ENCODE assay signal across 25 mouse cellular contexts in the genomic region with DNA sequence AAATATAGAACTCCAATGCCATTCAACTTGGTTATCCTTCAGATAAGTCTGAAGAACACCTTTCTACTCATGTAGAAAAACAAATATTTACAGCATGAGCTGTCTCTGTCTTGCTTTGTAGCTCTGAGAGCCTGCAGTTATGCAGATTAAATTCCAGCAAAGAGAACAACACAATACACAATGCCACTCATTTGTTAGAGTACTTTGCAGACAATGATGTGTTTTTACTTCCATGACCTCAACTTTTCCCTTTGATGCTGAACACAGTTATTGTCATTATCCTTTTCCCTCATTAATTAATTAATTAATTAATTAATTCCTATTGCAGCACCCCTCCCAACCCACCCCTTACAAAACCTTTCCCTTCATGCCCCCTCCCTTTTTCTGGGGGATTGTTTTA.
DNase-seq lines count a peak whose midpoint lies in the region; ATAC-seq lines count a peak whose summit lies in the region.
"Had no signal": no experiment of that assay in that cellular context is flagged by ENCODE, and none has a peak within 500 bp of the region (broad histone marks: within the 10 kb centered on the region; RNA-seq: fewer than 3 reads in every experiment).

No protein-coding gene starts in this region.

- peak; percentile 17 for DNase-seq in layer of hippocampus, adult 9-11 months
- no peak for DNase-seq in layer of hippocampus, postnatal 14 days (ENCODE audit: low spot score in 2 of 2)
- peak; percentile 75 for DNase-seq in Muller cell, postnatal 12 days (ENCODE audit: inconsistent ontology term)
- DNase-seq in R1 (ENCODE audit: low read depth, low spot score) = peak; percentile 18
- peak; percentile 66 for DNase-seq in telencephalon, adult 2 months (ENCODE audit: low read depth, low spot score)
- DNase-seq: adrenal gland, adult 2 months; adrenal gland, postnatal 14 days; cerebellum, adult 11-12 months; cerebellum, adult 8-10 months; cerebellum, postnatal 10 days; cerebellum, postnatal 36 days; embryo, embryonic 11 days; gastrocnemius, adult 2 months; gastrocnemius, postnatal 14 days; heart, adult 11 months had no signal

- H3K4me3 ChIP-seq in midbrain, embryonic 16.5 days (ENCODE audit: low read depth, low read length) = no peak overlapping the region
- H3K4me3 ChIP-seq: embryonic facial prominence, embryonic 10.5 days; embryonic facial prominence, embryonic 13.5 days; erythroblast, embryonic 14.5 days; forebrain, embryonic 12.5 days; forebrain, embryonic 15.5 days; gastrocnemius, adult 2 months; hindbrain, embryonic 12.5 days; hindbrain, embryonic 15.5 days had no signal

- no peaks in the 10 kb centered on the region for H3K9me3 ChIP-seq in midbrain, embryonic 16.5 days (replicated peaks; ENCODE audit: control insufficient read depth, low read length, poor library complexity, severe bottlenecking)
- H3K9me3 ChIP-seq: embryonic facial prominence, embryonic 10.5 days; embryonic facial prominence, embryonic 13.5 days; forebrain, embryonic 12.5 days; forebrain, embryonic 15.5 days; hindbrain, embryonic 12.5 days; hindbrain, embryonic 15.5 days had no signal

- H3K36me3 ChIP-seq in midbrain, embryonic 16.5 days (ENCODE audit: control insufficient read depth, insufficient read depth, low read length) = no peaks in the 10 kb centered on the region
- H3K36me3 ChIP-seq: embryonic facial prominence, embryonic 10.5 days; embryonic facial prominence, embryonic 13.5 days; forebrain, embryonic 12.5 days; forebrain, embryonic 15.5 days; hindbrain, embryonic 12.5 days; hindbrain, embryonic 15.5 days had no signal

- no peaks in the 10 kb centered on the region for H3K4me1 ChIP-seq in midbrain, embryonic 16.5 days (ENCODE audit: control insufficient read depth, insufficient read depth, low read length)
- H3K4me1 ChIP-seq: embryonic facial prominence, embryonic 10.5 days; embryonic facial prominence, embryonic 13.5 days; forebrain, embryonic 12.5 days; forebrain, embryonic 15.5 days; hindbrain, embryonic 12.5 days; hindbrain, embryonic 15.5 days had no signal

- H3K4me2 ChIP-seq in midbrain, embryonic 16.5 days (ENCODE audit: low read length) = no peak overlapping the region
- H3K4me2 ChIP-seq: embryonic facial prominence, embryonic 13.5 days; forebrain, embryonic 12.5 days; forebrain, embryonic 15.5 days; heart, embryonic 11.5 days; hindbrain, embryonic 12.5 days; hindbrain, embryonic 15.5 days had no signal

- H3K27ac ChIP-seq in midbrain, embryonic 16.5 days (ENCODE audit: low read length) = no peak overlapping the region
- H3K27ac ChIP-seq: embryonic facial prominence, embryonic 10.5 days; embryonic facial prominence, embryonic 13.5 days; forebrain, embryonic 12.5 days; forebrain, embryonic 15.5 days; gastrocnemius, adult 2 months; hindbrain, embryonic 12.5 days; hindbrain, embryonic 15.5 days had no signal

- no peak overlapping the region for H3K9ac ChIP-seq in midbrain, embryonic 16.5 days (ENCODE audit: low read depth, low read length)
- H3K9ac ChIP-seq: embryonic facial prominence, embryonic 13.5 days; forebrain, embryonic 12.5 days; forebrain, embryonic 15.5 days; hindbrain, embryonic 12.5 days; hindbrain, embryonic 15.5 days had no signal

- no peaks in the 10 kb centered on the region for H3K27me3 ChIP-seq in midbrain, embryonic 16.5 days (ENCODE audit: control insufficient read depth, insufficient read depth, low read depth, low read length)
- H3K27me3 ChIP-seq: embryonic facial prominence, embryonic 13.5 days; forebrain, embryonic 12.5 days; forebrain, embryonic 15.5 days; hindbrain, embryonic 12.5 days; hindbrain, embryonic 15.5 days had no signal

- no peak for ATAC-seq in midbrain, embryonic 16.5 days
- ATAC-seq: CD4-positive, CD25-positive, alpha-beta regulatory T cell, adult 4 months; forebrain, embryonic 15.5 days had no signal

Comparison
In these comparisons a context has a peak if more than half of its experiments do, and no peak if none do; other contexts are left out.
1. DNase-seq: peak in layer of hippocampus, adult 9-11 months (single experiment), Muller cell, postnatal 12 days (single experiment), R1 (single experiment) and telencephalon, adult 2 months (single experiment); none in layer of hippocampus, postnatal 14 days (0 of 2).